Mouse (Mus musculus): ENCODE measurements around the gene F11. TPM values are rescaled to one million over a fixed set of nuclear protein-coding genes. Genes with fewer than 3 reads are reported as not detected.

The F11 gene
- polyA plus RNA-seq, 1 experiment from 2014 or later: not detected

- ATAC-seq (no peak), DNase-seq (ENCODE audit: low spot score) (no peak)
- no peaks in the 10 kb centered on the region for H3K27me3 ChIP-seq (replicated peaks; ENCODE audit: control insufficient read depth, insufficient read depth, low read length)
- WGBS: 74% methylated on average over 8 of the region's 8 CpGs
- H3K4me3 ChIP-seq (ENCODE audit: low read depth, low read length): no peak overlapping the region
- no peak overlapping the region for H3K9ac ChIP-seq (ENCODE audit: low read length)
- no peaks in the 10 kb centered on the region for H3K36me3 ChIP-seq (ENCODE audit: control insufficient read depth, insufficient read depth, low read length)
- no peaks in the 10 kb centered on the region for H3K9me3 ChIP-seq (replicated peaks; ENCODE audit: control insufficient read depth, low read length)
- H3K4me1 ChIP-seq (ENCODE audit: control insufficient read depth, insufficient read depth, low read length): no peaks in the 10 kb centered on the region
- H3K27ac ChIP-seq (ENCODE audit: low read depth, low read length): no peak overlapping the region
- H3K4me2 ChIP-seq (ENCODE audit: low read length): no peak overlapping the region
Observed at GRCm38 (mm10) chr8:45258421-45258820, 3.4 kb downstream of the F11 start.

- ATAC-seq: no peak
- no peaks in the 10 kb centered on the region for H3K9me3 ChIP-seq (replicated peaks; ENCODE audit: control insufficient read depth, low read length)
- no peaks in the 10 kb centered on the region for H3K27me3 ChIP-seq (replicated peaks; ENCODE audit: control insufficient read depth, insufficient read depth, low read length)
- H3K9ac ChIP-seq (ENCODE audit: low read length): no peak overlapping the region
- no peaks in the 10 kb centered on the region for H3K4me1 ChIP-seq (ENCODE audit: control insufficient read depth, insufficient read depth, low read length)
- no peak overlapping the region for H3K4me3 ChIP-seq (ENCODE audit: low read depth, low read length)
- no peak overlapping the region for H3K27ac ChIP-seq (ENCODE audit: low read depth, low read length)
- WGBS: 90% methylated on average over 12 of the region's 12 CpGs
- H3K4me2 ChIP-seq (ENCODE audit: low read length): no peak overlapping the region
- H3K36me3 ChIP-seq (ENCODE audit: control insufficient read depth, insufficient read depth, low read length): no peaks in the 10 kb centered on the region
- no peak for DNase-seq (ENCODE audit: low spot score)
Observed at GRCm38 (mm10) chr8:45255040-45255439, 6.8 kb downstream of the F11 start.

- H3K4me3 ChIP-seq (ENCODE audit: low read depth, low read length): no peak overlapping the region
Observed at GRCm38 (mm10) chr8:45254194-45254842, 7.5 kb downstream of the F11 start.

GRCm38 (mm10) chr8:45253586-45253985 is 8.2 kb downstream of the F11 start:
- ATAC-seq: no peak
- Histone ChIP-seq H3K9me3 (replicated peaks; ENCODE audit: control insufficient read depth, low read length) (no peaks in the 10 kb centered on the region), H3K36me3 (ENCODE audit: control insufficient read depth, insufficient read depth, low read length) (no peaks in the 10 kb centered on the region), H3K4me2 (ENCODE audit: low read length) (no peak overlapping the region), H3K4me3 (ENCODE audit: low read depth, low read length) (no peak overlapping the region), H3K27me3 (replicated peaks; ENCODE audit: control insufficient read depth, insufficient read depth, low read length) (no peaks in the 10 kb centered on the region), H3K27ac (ENCODE audit: low read depth, low read length) (no peak overlapping the region), H3K9ac (ENCODE audit: low read length) (no peak overlapping the region), H3K4me1 (ENCODE audit: control insufficient read depth, insufficient read depth, low read length) (no peaks in the 10 kb centered on the region)
- DNase-seq (ENCODE audit: low spot score): no peak
- WGBS: 97% methylated on average over 1 of the region's 1 CpGs

More at GRCm38 (mm10) chr8:45254194-45254842, 7.5 kb downstream of the F11 start:
- WGBS: 83% methylated on average over 8 of the region's 8 CpGs
- DNase-seq (ENCODE audit: low spot score) (no peak), ATAC-seq (no peak)
- Histone ChIP-seq H3K36me3 (ENCODE audit: control insufficient read depth, insufficient read depth, low read length) (no peaks in the 10 kb centered on the region), H3K9ac (ENCODE audit: low read length) (no peak overlapping the region), H3K27me3 (replicated peaks; ENCODE audit: control insufficient read depth, insufficient read depth, low read length) (no peaks in the 10 kb centered on the region), H3K9me3 (replicated peaks; ENCODE audit: control insufficient read depth, low read length) (no peaks in the 10 kb centered on the region), H3K4me1 (ENCODE audit: control insufficient read depth, insufficient read depth, low read length) (no peaks in the 10 kb centered on the region), H3K27ac (ENCODE audit: low read depth, low read length) (no peak overlapping the region), H3K4me2 (ENCODE audit: low read length) (no peak overlapping the region)

- Histone ChIP-seq H3K9ac (ENCODE audit: low read length) (no peak overlapping the region), H3K9me3 (replicated peaks; ENCODE audit: control insufficient read depth, low read length) (no peaks in the 10 kb centered on the region), H3K4me3 (ENCODE audit: low read depth, low read length) (no peak overlapping the region), H3K4me1 (ENCODE audit: control insufficient read depth, insufficient read depth, low read length) (no peaks in the 10 kb centered on the region), H3K4me2 (ENCODE audit: low read length) (no peak overlapping the region), H3K27me3 (replicated peaks; ENCODE audit: control insufficient read depth, insufficient read depth, low read length) (no peaks in the 10 kb centered on the region), H3K27ac (ENCODE audit: low read depth, low read length) (no peak overlapping the region), H3K36me3 (ENCODE audit: control insufficient read depth, insufficient read depth, low read length) (no peaks in the 10 kb centered on the region)
- ATAC-seq (no peak), DNase-seq (ENCODE audit: low spot score) (no peak)
- WGBS: 44% methylated on average over 2 of the region's 2 CpGs
Observed at GRCm38 (mm10) chr8:45253111-45253510, 8.7 kb downstream of the F11 start.

- DNase-seq (ENCODE audit: low spot score) (no peak), ATAC-seq (no peak)
- Histone ChIP-seq H3K27me3 (replicated peaks; ENCODE audit: control insufficient read depth, insufficient read depth, low read length) (no peaks in the 10 kb centered on the region), H3K4me3 (ENCODE audit: low read depth, low read length) (no peak overlapping the region), H3K27ac (ENCODE audit: low read depth, low read length) (no peak overlapping the region), H3K9ac (ENCODE audit: low read length) (no peak overlapping the region), H3K9me3 (replicated peaks; ENCODE audit: control insufficient read depth, low read length) (no peaks in the 10 kb centered on the region), H3K36me3 (ENCODE audit: control insufficient read depth, insufficient read depth, low read length) (no peaks in the 10 kb centered on the region), H3K4me1 (ENCODE audit: control insufficient read depth, insufficient read depth, low read length) (no peaks in the 10 kb centered on the region), H3K4me2 (ENCODE audit: low read length) (no peak overlapping the region)
- WGBS: 25% methylated on average over 7 of the region's 7 CpGs
Observed at GRCm38 (mm10) chr8:45246307-45246706, 15.5 kb downstream of the F11 start.

- no peak for ATAC-seq
- no peak overlapping the region for H3K4me3 ChIP-seq (ENCODE audit: low read depth, low read length)
- 90% methylated on average over 8 of the region's 8 CpGs for WGBS
Observed at GRCm38 (mm10) chr8:45239363-45239762, 22.5 kb downstream of the F11 start.

GRCm38 (mm10) chr8:45238282-45238681 is 23.5 kb downstream of the F11 start:
- H3K27ac ChIP-seq (ENCODE audit: low read depth, low read length): no peak overlapping the region
- peak; percentile 80 for DNase-seq (ENCODE audit: low spot score)
- peak; percentile 54; the same call in 1 of the 2 replicates for ATAC-seq
- no peaks in the 10 kb centered on the region for H3K9me3 ChIP-seq (replicated peaks; ENCODE audit: control insufficient read depth, low read length)
- H3K27me3 ChIP-seq (replicated peaks; ENCODE audit: control insufficient read depth, insufficient read depth, low read length): no peaks in the 10 kb centered on the region
- H3K4me1 ChIP-seq (ENCODE audit: control insufficient read depth, insufficient read depth, low read length): no peaks in the 10 kb centered on the region
- no peak overlapping the region for H3K4me2 ChIP-seq (ENCODE audit: low read length)
- WGBS: 29% methylated on average over 3 of the region's 3 CpGs
- H3K9ac ChIP-seq (ENCODE audit: low read length): no peak overlapping the region
- H3K4me3 ChIP-seq (ENCODE audit: low read depth, low read length): no peak overlapping the region
- no peaks in the 10 kb centered on the region for H3K36me3 ChIP-seq (ENCODE audit: control insufficient read depth, insufficient read depth, low read length)

More at GRCm38 (mm10) chr8:45239363-45239762, 22.5 kb downstream of the F11 start:
- DNase-seq (ENCODE audit: low spot score): no peak
- Histone ChIP-seq H3K27me3 (replicated peaks; ENCODE audit: control insufficient read depth, insufficient read depth, low read length) (no peaks in the 10 kb centered on the region), H3K9ac (ENCODE audit: low read length) (no peak overlapping the region), H3K27ac (ENCODE audit: low read depth, low read length) (no peak overlapping the region), H3K36me3 (ENCODE audit: control insufficient read depth, insufficient read depth, low read length) (no peaks in the 10 kb centered on the region), H3K4me1 (ENCODE audit: control insufficient read depth, insufficient read depth, low read length) (no peaks in the 10 kb centered on the region), H3K4me2 (ENCODE audit: low read length) (no peak overlapping the region), H3K9me3 (replicated peaks; ENCODE audit: control insufficient read depth, low read length) (no peaks in the 10 kb centered on the region)

GRCm38 (mm10) chr8:45236164-45236912 is 25.5 kb downstream of the F11 start:
- no peak overlapping the region for H3K27ac ChIP-seq (ENCODE audit: low read depth, low read length)
- H3K4me2 ChIP-seq (ENCODE audit: low read length): peak overlapping the region; percentile 35
- H3K36me3 ChIP-seq (ENCODE audit: control insufficient read depth, insufficient read depth, low read length): no peaks in the 10 kb centered on the region
- peak; percentile 87 for DNase-seq (ENCODE audit: low spot score)
- no peaks in the 10 kb centered on the region for H3K9me3 ChIP-seq (replicated peaks; ENCODE audit: control insufficient read depth, low read length)
- WGBS: 25% methylated on average over 14 of the region's 14 CpGs
- peak; percentile 64 for ATAC-seq
- no peak overlapping the region for H3K9ac ChIP-seq (ENCODE audit: low read length)
- no peaks in the 10 kb centered on the region for H3K4me1 ChIP-seq (ENCODE audit: control insufficient read depth, insufficient read depth, low read length)
- H3K27me3 ChIP-seq (replicated peaks; ENCODE audit: control insufficient read depth, insufficient read depth, low read length): no peaks in the 10 kb centered on the region
- H3K4me3 ChIP-seq (ENCODE audit: low read depth, low read length): no peak overlapping the region
